Mouse (Mus musculus): ENCODE measurements around the gene Fam227b.

DNA sequence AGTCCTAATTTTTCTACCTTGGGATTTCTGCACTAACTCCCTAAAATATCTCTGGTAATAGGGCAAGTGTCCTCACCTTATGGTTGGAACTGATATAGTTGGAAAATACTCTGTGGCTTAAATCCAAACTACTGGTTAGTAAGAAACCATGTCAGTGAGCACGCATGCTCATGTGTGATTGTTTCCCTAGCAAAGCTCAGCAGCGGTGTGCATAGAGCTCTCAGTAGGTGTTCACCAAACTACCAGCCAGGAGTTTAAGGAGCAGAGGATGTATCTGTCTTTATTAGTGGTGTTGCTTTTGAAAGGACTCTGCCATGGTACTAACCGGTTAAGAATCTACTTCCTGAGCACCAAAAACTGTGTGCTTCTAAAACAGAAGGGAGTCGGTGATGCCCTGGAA, 115.7 kb downstream of the Fam227b start:
- TF ChIP-seq POLR2A (IDR thresholded peaks at IDR 0.05; ENCODE audit: borderline replicate concordance, insufficient read depth, low read length) (no peak), CTCF (IDR thresholded peaks at IDR 0.05; ENCODE audit: borderline replicate concordance, insufficient read depth, low read depth, low read length) (no peak)
